Mouse (Mus musculus): ENCODE data around the gene Aif1l. TPM values are rescaled to one million over a fixed set of nuclear protein-coding genes. Genes with fewer than 3 reads are reported as not detected.

Gene Aif1l
- polyA plus RNA-seq, 1 experiment: 0.87 TPM

DNA sequence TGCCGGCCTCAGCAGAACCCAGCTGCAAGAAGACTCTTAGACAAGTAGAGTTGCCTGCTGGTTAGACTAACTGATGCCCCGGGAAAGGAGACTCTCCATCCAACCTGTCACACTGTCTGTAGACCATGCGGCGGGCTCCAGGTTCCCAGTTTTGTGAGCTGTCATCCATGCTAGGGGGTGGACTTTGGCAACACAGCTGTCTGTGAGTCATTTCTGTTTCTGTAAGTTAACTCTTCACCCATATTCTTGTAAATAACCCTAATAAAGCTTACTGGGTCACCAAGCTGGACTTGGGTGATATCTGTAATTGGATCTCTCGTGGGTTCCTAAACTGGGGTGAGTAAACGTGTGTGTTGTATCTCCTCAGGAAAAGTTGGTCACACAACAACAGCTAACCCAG lies 1.1 kb upstream of the Aif1l start:
- 50% methylated on average over 6 of the region's 6 CpGs for WGBS
- DNase-seq (ENCODE audit: low read depth, low spot score): no peak

DNA sequence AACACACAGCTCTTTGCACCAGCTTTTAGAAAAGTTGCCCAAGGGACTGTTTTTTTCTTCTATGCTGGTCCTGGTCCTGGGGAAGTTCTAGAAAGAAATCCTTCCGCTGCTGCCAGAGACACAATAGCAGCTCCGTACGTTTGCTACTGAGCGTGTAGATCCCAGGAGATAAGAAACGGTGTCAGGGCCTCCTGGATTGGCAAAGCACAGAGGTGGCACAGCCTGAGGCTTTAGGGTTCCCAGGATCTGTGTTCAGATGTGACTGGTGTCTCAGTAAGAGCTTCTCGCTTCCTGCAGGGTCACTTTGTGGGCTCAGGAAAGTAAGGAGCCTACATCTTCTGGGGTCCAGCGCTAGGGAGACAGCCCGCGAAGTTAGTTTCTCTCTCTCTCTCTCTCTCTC lies 1.0 kb downstream of the Aif1l start:
- 45% methylated on average over 9 of the region's 9 CpGs for WGBS
- no peak for DNase-seq (ENCODE audit: low read depth, low spot score)

DNA sequence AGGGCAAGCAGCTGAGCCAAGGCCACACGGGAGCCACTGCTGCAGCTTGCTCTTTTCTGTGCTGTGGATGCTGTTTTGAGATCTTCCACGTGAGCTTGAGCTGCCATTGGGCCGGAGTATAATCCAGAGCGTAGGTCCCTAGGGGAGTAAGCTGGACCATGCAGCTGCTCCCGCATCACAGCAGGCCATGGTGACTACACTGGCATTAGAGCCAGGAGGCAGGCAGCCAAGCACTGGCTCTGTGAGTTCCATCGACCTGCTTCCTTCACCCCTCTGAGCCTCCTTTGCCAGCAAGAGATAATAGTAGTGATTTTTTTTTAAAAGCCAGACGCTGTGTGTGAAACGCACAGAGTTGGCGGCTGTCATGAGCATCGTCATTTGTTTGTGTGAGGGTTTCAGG lies 2.3 kb downstream of the Aif1l start:
- WGBS: 83% methylated on average over 10 of the region's 10 CpGs
- DNase-seq (ENCODE audit: low read depth, low spot score): no peak

DNA sequence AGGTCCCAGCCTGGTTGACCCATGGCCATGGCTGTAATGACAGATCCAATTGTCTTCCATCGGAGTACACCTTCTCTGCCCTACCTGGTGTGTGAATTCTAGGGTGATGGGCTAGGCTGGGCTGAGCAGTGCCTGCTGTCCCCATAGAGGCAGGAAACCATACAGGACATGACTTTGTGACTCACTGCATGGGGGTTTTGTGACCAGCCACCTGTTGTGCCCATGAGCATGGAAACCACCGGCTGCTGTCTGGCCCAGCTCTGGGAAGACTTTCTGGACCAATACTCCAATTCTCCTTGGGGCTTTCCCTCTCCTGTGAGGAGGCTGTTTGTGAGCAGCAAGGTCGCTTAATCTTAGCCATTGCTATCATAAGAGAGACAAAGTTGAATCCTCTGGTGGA lies 2.8 kb downstream of the Aif1l start:
- DNase-seq (ENCODE audit: low read depth, low spot score): no peak
- 83% methylated on average over 3 of the region's 3 CpGs for WGBS

DNA sequence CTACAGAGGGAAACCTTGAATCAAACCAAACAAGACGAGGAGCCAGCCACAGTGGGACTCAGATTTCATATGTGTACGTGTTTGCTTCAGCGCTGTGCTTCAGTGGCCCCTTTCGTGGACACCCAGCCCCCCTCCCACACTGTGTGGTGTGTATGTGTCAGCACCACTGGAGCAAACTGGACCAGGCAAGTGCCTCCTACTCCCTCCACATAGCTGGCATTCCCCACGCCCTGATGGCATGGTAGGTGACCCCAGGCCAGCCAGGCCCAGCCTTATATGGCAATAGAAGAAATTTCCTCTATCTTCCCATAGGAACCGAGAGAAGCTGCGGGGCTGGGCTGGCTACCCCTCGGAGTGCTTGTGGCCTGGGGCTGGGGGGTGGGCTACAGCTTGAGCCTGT lies 3.7 kb downstream of the Aif1l start:
- DNase-seq (ENCODE audit: low read depth, low spot score): no peak
- WGBS: 74% methylated on average over 8 of the region's 8 CpGs

DNA sequence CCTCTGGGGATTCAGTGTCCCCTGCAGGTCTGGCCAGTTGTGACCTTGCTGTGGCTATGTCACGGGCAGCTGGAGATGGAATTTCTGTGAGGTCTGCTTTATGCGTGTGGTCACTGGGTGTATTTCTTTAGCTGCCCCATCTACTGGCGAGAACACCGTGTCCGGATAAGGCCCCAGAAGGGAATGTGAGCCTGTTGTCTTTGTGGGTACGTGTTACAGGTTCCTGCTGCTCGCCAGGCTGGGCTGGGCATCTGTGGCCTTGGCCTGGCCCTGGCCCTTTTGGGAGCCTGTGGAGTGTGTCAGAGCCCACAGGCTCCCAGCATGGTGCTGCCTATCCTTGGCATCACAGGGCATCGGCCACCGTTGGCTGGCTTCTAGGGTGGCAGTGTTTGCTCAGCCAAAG lies 4.8 kb downstream of the Aif1l start:
- WGBS: 88% methylated on average over 9 of the region's 9 CpGs
- no peak for DNase-seq (ENCODE audit: low read depth, low spot score)

DNA sequence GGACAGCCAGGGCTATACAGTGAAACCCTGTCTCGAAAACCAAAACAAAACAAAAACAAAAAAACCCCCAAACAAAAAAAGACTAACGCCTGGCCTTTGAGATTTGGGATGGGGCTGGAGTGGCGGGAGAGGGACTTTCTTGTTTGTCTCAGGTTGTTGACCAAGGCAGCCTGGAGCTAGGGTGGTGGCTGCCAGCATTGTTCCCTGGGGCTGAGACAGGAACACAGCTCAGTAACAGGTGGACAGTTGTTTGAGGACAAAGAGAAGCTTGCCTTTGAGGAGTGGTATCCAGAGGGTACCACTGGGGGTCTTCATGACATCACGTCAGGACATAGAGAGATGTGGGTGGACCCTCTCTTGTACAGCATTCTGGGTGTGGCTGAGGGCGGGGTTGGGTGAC lies 5.7 kb downstream of the Aif1l start:
- DNase-seq (ENCODE audit: low read depth, low spot score): no peak
- WGBS: 73% methylated on average over 5 of the region's 5 CpGs

DNA sequence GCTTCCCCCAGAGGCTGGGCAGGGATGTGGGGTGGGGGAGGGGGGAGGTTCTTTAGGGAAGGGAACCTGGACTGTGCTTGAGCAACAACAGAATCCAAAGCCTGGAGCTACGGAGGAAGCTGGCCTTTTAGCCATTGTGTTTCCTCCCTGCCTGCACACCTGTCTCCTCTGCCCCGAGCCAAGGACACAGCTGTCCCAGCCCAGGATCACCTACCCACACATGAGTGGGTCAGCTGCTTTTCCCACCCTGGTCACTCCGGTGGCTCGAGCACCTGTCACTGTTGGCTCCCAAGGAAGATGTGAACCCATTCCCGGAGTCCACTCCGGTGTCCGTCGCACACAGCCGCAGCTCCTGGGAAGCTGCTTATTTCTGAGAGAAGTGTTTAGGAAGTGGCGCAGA lies 7.3 kb downstream of the Aif1l start:
- 87% methylated on average over 10 of the region's 10 CpGs for WGBS
- DNase-seq (ENCODE audit: low read depth, low spot score): no peak

DNA sequence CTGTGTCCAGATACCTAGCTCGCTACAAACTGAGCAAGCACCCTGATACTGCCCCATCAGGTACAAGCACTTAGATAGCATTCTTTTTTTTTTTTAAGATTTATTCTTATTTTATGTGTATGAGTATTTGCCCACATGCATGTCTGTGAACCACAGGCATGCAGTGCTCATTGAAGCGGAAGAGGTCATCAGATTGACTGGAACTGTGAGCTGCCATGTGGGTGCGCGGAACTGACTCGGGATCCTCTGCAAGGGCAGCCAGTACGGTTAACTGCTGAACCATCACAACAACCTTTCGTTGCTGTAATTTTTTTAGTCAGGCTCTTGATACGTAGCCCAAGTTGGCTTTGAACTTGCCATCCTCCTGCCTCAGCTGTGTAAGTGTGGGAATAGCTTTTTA lies 11.0 kb downstream of the Aif1l start:
- DNase-seq (ENCODE audit: low read depth, low spot score): no peak
- WGBS: 93% methylated on average over 8 of the region's 8 CpGs

DNA sequence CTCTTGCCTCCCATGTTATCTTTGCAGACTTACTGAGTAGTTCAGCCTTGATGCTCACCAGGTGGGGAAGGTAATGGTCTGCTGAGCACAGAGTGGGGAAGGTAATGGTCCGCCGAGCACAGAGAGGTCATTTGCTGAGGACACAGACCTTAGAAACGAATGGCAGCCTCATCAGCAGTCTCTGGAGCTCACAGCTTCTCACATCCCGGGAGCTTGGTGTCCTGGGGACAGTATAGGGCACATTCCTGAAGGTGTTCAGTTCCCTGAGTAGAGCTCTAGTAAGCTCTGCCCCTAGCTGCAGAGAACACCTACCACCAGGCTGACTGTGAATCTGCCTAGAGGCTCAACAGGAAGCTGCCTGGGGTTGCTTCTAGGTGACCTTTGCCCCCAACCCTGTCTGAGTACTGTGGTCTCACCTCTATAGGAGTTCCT lies 11.9 kb downstream of the Aif1l start:
- WGBS: 65% methylated on average over 4 of the region's 4 CpGs
- no peak for DNase-seq (ENCODE audit: low read depth, low spot score)

DNA sequence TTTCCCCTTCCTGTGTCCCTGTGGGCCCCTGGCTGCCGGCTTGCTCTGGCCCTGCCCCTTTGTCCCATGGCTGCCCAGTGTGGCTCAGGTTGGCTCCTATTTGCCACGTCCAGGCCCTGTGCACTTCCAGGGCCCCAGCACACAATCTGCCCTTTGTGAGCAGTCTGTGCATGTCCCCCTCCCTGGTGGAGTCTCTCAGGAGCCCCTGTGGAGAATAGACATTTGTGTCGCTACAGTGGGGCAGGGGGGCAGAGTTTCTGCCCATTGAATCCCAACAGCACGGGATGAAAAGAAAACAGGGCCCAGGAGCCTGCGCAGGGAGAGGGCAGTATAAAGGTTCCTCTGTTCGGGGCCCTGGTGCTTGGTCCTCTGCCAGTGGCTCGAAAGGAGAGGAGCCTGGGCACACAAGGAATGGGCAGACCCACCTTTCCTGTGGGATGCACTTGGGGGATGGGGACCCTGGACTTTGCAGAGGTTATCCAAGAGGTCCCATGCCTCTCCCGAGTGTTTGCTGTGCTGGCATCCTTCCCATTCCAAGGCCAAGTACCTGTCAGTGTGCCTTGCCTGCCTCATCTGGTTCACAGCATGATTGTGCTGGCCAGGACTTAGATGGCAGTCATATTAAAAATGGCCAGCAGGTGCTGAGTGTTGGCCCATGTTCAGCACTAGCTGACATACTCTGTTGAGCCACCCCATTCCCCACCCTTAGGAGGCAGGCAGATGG lies 12.7 kb downstream of the Aif1l start:
- 60% methylated on average over 8 of the region's 8 CpGs for WGBS
- no peak for DNase-seq (ENCODE audit: low read depth, low spot score)

DNA sequence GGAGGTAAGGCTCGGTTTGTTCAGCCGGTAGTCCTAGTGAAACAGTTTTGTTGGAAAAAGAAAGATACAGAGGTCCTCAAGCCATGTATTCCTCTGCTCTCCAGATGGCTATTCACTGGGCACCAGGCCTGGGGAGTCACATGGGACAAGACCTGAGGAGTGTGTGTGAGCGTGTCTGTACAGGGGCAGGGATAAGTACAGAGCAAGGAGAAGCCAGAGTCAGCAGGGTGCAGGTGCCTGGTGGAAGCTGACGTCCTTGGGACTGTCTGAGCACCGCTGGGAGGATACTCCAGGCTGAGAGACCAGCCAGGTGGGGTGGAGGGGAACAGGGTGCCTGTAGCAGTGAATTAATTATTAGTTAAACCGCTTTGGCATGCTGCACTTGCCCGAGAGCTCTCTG lies 13.6 kb downstream of the Aif1l start:
- no peak for DNase-seq (ENCODE audit: low read depth, low spot score)
- WGBS: 79% methylated on average over 7 of the region's 7 CpGs

DNA sequence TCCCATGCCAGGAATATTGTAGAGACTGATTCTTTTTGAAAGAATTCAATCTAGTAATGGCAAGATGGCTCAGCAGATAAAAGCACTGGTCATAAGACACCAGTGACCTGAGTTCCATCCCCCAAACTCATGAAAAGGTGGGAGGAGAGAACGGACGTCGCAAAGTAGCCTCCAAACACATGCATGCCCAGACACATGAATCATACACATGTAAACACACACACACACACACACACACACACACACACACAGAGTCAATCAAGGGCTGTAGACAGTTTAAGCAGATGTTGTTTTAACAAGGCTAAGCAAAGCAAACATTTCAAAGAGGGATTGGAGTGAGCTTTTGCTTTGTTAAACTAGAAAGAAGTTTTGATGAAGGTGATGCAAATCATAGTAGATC lies 14.3 kb downstream of the Aif1l start:
- WGBS: 62% methylated on average over 3 of the region's 3 CpGs

DNA sequence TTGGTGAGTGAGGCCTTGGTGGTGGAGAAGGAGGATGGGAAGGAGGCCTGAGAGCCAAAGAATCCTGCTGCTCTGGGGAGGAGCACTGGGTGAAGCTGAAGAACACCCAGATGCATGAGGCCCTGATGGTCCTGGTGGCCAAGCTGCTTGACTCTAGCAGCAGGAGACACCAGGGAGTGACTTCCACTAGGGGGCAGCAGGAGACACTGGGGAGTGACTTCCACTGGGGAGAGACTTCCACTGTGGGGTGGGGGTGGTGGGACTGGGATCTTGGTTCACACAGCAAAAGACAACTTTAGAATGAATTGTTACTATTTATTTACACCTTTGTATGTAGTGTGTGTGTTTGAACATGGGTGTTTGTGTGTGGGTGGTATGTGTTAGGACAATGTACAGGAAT lies 15.2 kb downstream of the Aif1l start:
- no peak for DNase-seq (ENCODE audit: low read depth, low spot score)

More for the DNA sequence above, 14.3 kb downstream of the Aif1l start:
- DNase-seq (ENCODE audit: low read depth, low spot score): no peak

DNA sequence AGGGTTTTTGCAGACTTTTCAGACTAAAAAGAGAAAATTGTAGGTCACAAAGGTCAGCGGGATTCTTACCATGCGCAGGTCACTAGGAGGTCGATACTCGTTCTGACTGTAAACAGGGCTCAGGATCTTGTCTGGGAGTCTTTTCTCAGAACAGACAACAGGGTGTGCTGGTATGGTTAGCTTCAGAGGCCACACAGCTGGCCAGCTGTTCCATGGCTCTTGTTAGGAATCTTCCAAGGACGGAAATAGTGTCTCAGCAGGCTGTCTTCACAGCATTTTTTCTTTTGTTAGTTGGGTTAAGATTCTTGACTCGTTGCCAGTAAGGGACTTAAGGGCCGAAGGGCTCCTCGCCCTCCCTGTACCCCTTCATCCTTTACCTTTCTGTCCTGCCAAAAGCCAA lies 16.9 kb downstream of the Aif1l start:
- DNase-seq (ENCODE audit: low read depth, low spot score): no peak
- 73% methylated on average over 8 of the region's 8 CpGs for WGBS

DNA sequence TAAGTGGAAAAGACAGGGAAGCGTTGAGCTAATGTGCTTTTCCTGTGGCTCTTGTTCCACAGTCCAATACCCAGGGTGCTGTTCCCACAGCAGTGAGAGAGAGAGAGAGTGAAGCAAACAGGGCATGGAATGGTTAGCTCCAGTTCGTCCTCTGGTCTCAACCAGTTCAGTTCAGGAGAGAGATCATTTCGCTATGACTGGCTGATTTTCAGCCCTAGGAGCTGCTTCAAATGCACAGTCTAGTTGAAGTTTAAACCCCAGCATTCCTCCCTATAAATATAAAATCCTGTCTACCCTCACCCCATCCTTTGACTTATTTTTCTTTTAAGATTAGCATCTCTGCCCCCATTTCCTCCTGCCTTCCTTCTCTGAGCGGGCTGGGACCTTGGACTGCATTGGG lies 22.6 kb downstream of the Aif1l start:
- 91% methylated on average over 4 of the region's 4 CpGs for WGBS
- DNase-seq (ENCODE audit: low read depth, low spot score): no peak

DNA sequence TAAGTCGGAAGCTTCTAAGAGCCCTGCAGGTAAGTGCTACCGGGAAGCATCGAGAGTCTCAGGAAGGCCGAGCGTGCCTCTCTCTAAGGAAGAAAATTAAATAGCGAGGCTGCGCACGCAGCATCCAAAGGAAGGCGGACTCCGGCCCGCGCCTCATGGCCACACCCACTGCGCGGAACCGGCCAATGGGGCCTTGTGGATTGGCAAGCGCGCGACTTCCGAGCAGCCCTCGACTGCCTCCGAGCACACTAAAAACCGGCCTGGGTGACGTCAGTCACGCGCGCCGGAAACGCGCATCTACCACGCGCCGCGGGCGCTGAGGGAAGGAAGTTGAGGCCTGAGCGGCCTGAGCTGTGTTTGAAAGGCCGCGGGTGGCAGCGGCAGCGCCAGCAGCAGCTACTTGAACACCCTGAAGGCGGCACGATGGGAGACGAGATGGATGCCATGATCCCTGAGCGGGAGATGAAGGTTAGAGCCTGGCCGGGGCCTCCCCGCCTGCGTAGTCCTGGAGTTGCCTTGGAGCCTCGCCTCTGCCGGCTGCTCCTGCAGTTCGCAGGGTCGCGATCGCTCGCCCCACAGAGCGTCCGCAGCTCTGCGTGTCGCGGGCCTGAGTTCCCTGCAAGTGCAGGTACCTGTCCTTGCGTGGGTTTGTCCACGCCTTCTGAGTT lies 24.3 kb downstream of the Aif1l start, which contains the start of gene Nup214:
Gene Nup214, plus strand, starts transcription at position 296 of the 668 bp plus-strand sequence.
- WGBS: under 1% methylated on average over 60 of the region's 60 CpGs
- peak; percentile 97 for DNase-seq (ENCODE audit: low read depth, low spot score)

DNA sequence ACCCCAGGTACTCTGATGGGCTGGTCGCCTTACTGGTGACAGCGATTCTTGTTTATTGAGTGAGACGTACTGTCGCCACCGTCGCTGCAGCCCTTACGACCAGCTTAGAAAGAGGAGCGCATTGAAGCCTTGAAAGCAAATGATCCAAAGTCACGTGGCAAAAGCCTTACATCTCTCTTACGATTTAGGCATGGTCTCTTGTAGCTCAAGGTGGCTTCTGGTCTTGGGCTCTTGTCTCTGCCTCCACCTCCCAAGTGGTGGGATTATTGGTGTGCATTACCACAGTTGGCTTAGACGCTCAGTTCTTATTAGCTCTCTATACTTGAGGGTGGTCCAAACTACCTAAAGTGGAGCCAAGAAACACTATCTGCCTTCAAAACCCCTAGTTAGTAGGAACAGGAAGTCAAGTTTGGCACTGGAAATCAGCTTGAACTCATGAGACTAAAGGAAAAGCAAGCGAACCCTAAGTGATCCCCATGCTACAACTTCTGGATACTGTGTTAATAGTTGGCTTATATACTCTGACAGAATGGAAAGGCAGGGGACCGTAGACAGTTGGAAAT lies 25.0 kb downstream of the Aif1l start:
- DNase-seq (ENCODE audit: low read depth, low spot score): no peak
- 7% methylated on average over 13 of the region's 13 CpGs for WGBS

DNA sequence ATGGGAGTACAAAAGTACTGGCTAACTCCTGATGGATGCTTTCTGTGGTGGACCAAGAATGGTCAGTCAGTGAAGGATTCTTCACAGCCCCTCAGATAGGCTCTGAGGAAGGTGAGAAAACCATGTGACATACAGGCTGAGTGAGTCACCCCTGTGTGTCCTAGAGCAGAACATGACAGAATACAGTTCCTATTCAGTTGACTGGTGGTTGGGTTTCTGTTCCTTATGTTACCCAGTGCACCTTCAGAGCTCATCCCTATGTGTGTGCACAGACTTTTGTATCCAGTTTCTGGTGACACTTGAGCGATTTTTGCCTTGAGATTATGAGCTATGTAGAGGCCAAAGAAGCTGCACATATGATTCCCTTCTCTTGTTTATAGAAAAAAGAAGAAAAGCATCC lies 37.8 kb downstream of the Aif1l start:
- no peak for DNase-seq (ENCODE audit: low read depth, low spot score)
- 90% methylated on average over 1 of the region's 1 CpGs for WGBS

DNA sequence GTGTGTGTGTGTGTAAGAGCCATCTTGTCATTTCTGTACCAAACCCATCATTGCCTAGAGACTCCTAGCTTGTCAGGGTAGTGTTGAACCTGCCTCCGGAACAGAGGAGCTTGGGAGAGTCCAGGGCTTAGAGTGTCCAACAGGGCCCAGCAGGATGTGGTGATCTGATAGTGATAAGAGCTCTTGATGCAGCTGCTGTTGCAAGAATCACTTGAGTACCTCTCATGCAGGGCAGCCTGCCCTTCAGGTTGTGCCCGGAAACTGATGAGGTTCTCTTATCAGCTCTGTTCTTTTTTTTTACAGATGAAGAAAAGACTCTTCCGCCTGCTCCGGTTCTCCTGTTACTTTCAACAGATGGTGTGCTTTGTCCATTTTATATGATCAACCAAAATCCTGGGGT lies 41.0 kb downstream of the Aif1l start:
- DNase-seq (ENCODE audit: low read depth, low spot score): no peak
- WGBS: 94% methylated on average over 4 of the region's 4 CpGs

DNA sequence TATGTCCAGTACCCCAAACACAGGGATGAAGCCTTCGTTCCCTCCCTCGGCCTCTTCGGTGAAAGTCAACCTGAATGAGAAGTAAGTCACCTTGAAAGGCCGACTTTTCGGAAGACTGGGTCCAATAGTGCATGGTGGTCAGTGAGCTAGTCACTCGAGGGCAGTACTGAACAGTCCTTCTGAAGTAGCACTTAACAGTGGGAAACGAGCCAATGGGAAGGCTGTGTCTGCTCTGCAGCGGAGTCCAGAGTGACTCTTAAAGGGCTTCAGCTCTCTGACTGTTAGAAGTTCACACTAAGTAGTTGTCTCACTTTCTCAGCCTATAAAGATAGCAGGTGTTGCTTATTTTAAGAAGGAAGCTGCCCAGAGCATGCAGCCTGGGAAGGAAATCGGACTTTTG lies 45.0 kb downstream of the Aif1l start:
- WGBS: 89% methylated on average over 9 of the region's 9 CpGs
- DNase-seq (ENCODE audit: low read depth, low spot score): no peak

All from large intestine, adult 2 months (tissue).